Mouse (Mus musculus) olfactory bulb, adult 2 months (tissue): ENCODE measurements at regions not wholly inside any gene's neighbourhood (a gene's known extent, or its start where the extent isn't known, plus 50 kb on each side); places are given as distances from the start of the nearest gene placed in this dataset.

Source experiments
- CTCF ChIP-seq: fragments of 200-500 bp; IDR thresholded peaks from 2 replicates; pipeline ENCODE4 v1.5.1; 2012; ENCODE audit warnings: low read depth, mild to moderate bottlenecking, low read length, moderate library complexity; ENCODE audit not compliant: insufficient read depth
- POLR2A ChIP-seq: fragments of 200-500 bp; IDR thresholded peaks from 2 replicates; pipeline ENCODE4 v1.6.1; 2012; ENCODE audit warnings: mild to moderate bottlenecking, low read depth, low read length, moderate library complexity; ENCODE audit not compliant: insufficient read depth

DNA sequence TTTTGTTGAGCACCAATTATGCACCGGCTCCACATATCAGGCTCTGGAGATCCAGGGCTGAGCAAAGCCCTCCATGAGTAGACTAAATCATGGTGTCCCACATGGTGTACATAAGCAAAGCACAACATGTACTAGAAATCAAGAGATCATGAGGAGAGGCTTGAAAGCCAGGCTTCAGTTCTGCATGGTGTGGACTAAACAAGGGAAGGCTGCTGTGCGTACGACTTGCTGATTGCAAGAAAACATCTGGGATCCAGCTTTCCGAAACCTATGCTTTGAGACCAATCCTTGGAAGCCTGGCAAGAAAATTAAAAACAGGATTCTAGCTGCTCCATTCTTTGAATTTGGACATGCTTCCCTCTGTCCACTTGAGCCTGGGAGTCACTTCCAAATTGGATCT, 249.1 kb upstream of the Sp8 start:
- TF ChIP-seq CTCF (no peak), POLR2A (no peak)
